Mouse (Mus musculus): ENCODE results near the gene Gm5591.
"Not testable (repeated sequence)": the region's sequence is repeated elsewhere in the genome, so short reads cannot be mapped to it uniquely, and the experiment has no call there.

The Gm5591 gene

DNA sequence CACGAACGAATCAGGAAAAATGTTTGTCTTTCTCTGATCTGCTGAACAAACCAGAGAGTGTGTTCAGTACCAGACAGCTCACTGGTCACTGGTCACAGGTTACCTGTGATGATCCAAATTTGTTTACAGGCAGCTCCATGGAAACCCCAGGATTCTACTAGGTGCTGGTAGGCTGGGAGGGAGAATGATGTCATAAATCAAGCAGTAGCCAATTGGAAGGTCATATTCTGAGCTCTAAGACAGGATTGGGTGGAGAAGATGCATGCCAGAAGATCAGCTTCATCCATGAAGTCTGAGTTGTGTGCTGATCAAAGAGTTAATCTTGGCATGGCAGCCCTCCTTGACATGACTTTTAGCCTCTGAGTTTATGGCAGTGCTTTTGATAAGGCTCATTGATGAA is at the start of gene Gm5591:
Gm5591 (minus strand) TSS at position 101 of the 400 bp plus-strand sequence.
- not testable (repeated sequence) for DNase-seq (ENCODE audit: low read depth, low spot score)

DNA sequence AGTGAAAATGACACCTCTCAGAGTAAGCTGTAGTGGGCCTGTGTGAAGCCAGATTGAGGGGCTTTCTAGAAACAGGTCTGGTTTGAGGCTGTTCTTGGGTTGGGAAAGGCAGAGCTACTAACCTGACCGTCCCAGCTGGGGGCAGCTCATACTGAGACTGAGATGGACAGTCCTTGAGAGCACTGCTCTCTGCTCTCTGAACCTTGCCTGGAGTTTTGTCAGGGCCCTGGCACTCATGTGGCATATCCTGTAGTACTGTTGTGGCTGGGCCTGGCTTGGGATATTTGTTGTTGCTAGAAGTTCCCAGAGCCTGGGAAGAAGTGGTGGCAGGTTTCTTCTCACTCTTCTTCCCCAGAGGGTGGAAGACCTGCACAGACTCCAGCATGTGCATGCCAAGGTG is 39.5 kb downstream of the Gm5591 start:
- DNase-seq (ENCODE audit: low read depth, low spot score): not testable (repeated sequence)
